Mouse (Mus musculus) embryonic facial prominence, embryonic 10.5 days (tissue): Measurements from ENCODE around the gene Aqp7. TPM values are rescaled to one million over a fixed set of nuclear protein-coding genes. Genes with fewer than 3 reads are reported as not detected.

ENCODE experiments used
- DNase-seq: peaks from one replicate; pipeline ENCODE4 v3.0.0-alpha.2; 2017; ENCODE audit warnings: low spot score
- H3K27ac ChIP-seq: fragments of 300-500 bp; sonication (generic); replicated peaks from 2 replicates; pipeline ENCODE4 v1.5.1; 2016; ENCODE audit warnings: mild to moderate bottlenecking
- H3K27me3 ChIP-seq: fragments of 300-500 bp; sonication (generic); replicated peaks from 2 replicates; pipeline ENCODE4 v1.6.1; 2016; ENCODE audit warnings: low read depth, mild to moderate bottlenecking; ENCODE audit not compliant: poor library complexity, severe bottlenecking
- H3K36me3 ChIP-seq: fragments of 300-500 bp; sonication (generic); replicated peaks from 2 replicates; pipeline ENCODE4 v1.6.1; 2016; ENCODE audit warnings: mild to moderate bottlenecking, moderate library complexity
- H3K4me1 ChIP-seq: fragments of 300-500 bp; sonication (generic); 2 replicates; pipeline ENCODE4 v1.6.1; 2016
- H3K4me3 ChIP-seq: fragments of 300-500 bp; sonication (generic); 2 replicates; pipeline ENCODE4 v1.5.1; 2016; ENCODE audit warnings: mild to moderate bottlenecking, moderate library complexity
- H3K9me3 ChIP-seq: fragments of 300-500 bp; sonication (generic); 2 replicates; pipeline ENCODE4 v1.6.1; 2016; ENCODE audit warnings: mild to moderate bottlenecking
- WGBS: fragments of 180-500 bp; shearing (Covaris S2); methylation state at CpG from one replicate; pipeline ENCODE4 v1.1.7; 2016; 5-methylcytosine and 5-hydroxymethylcytosine counted together
- polyA plus RNA-seq: library from polyadenylated mRNA; unstranded; fragments of >200 nt; fragmentation: Nextera tagmentation; extraction: Ambion mirVana; gene quantifications from 2 replicates; pipeline ENCODE4 v1.2.1, GENCODE M21; 2016

Aqp7 gene
- polyA plus RNA-seq: 0.06 TPM in 1 of 2 replicates, not detected in the other

- H3K4me3 ChIP-seq: no peak within 1 kb of the TSS
- H3K4me1 ChIP-seq: peaks cover 19% of the 10 kb centered on the region
- H3K9me3 ChIP-seq: no peaks in the 10 kb centered on the region
- DNase-seq: peak; percentile 40
- H3K27me3 ChIP-seq: no peaks in the 10 kb centered on the region
- 30% methylated on average over 9 of the region's 9 CpGs for WGBS
- no peaks in the 10 kb centered on the region for H3K36me3 ChIP-seq
- peak within 1 kb of the TSS; percentile 20 for H3K27ac ChIP-seq
Measured at GRCm38 (mm10) chr4:41047524-41048271, at the start of gene Aqp7. Gene Aqp7, minus strand, starts transcription at chr4:41048139.

GRCm38 (mm10) chr4:41097381-41097780 lies 49.4 kb upstream of the Aqp7 start:
- Histone ChIP-seq H3K4me1 (peaks cover 36% of the 10 kb centered on the region), H3K4me3 (peak overlapping the region; percentile 62), H3K27ac (no peak overlapping the region; the same call in 1 of the 2 replicates), H3K36me3 (no peaks in the 10 kb centered on the region), H3K9me3 (no peaks in the 10 kb centered on the region), H3K27me3 (peaks cover 64% of the 10 kb centered on the region)
- DNase-seq: no peak
- 39% methylated on average over 13 of the region's 13 CpGs for WGBS

- WGBS: 74% methylated on average over 5 of the region's 5 CpGs
- DNase-seq: no peak
- no peak overlapping the region for H3K27ac ChIP-seq
- no peaks in the 10 kb centered on the region for H3K9me3 ChIP-seq
- H3K36me3 ChIP-seq: no peaks in the 10 kb centered on the region
- peaks cover 38% of the 10 kb centered on the region for H3K4me1 ChIP-seq
- H3K4me3 ChIP-seq: peak overlapping the region; percentile 62; the same call in 1 of the 2 replicates
- H3K27me3 ChIP-seq: peaks cover 58% of the 10 kb centered on the region
Measured at GRCm38 (mm10) chr4:41096794-41097193, 48.9 kb upstream of the Aqp7 start.

- H3K36me3 ChIP-seq: no peaks in the 10 kb centered on the region
- 0 out of 2 replicates have a peak overlapping the region, but pooled peaks have one; percentile 62 for H3K4me3 ChIP-seq
- peaks cover 42% of the 10 kb centered on the region for H3K4me1 ChIP-seq
- DNase-seq: no peak
- 53% methylated on average over 8 of the region's 8 CpGs for WGBS
- H3K27ac ChIP-seq: no peak overlapping the region
- no peaks in the 10 kb centered on the region for H3K9me3 ChIP-seq
- H3K27me3 ChIP-seq: peaks cover 58% of the 10 kb centered on the region
Measured at GRCm38 (mm10) chr4:41096169-41096568, 48.2 kb upstream of the Aqp7 start.

GRCm38 (mm10) chr4:41094361-41094760 lies 46.4 kb upstream of the Aqp7 start:
- Histone ChIP-seq H3K9me3 (no peaks in the 10 kb centered on the region), H3K27me3 (peaks cover 49% of the 10 kb centered on the region), H3K27ac (no peak overlapping the region), H3K4me3 (no peak overlapping the region), H3K4me1 (peaks cover 49% of the 10 kb centered on the region), H3K36me3 (no peaks in the 10 kb centered on the region)
- WGBS: 84% methylated on average over 9 of the region's 9 CpGs
- DNase-seq: no peak

DNA sequence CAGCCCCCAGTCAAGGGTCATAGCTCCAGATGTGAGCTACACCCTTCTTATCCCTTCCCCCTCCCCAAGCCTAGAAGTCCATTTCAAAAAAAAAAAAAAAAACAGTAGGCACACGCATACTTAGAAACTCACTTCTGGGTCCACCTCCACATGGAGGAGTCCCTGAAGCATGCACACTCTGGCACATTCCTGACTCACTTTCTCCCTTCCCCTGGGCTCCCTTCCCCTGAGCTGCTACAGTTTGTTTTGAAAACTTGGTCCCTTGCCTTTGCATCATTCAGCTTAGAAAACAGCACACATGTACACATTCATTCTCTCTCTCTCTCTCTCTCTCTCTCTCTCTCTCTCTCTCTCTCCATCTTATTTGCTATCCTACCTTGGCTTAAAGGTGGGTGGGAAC lies 45.0 kb upstream of the Aqp7 start:
- no peak overlapping the region for H3K4me3 ChIP-seq
- 88% methylated on average over 1 of the region's 1 CpGs for WGBS
- peaks cover 35% of the 10 kb centered on the region for H3K27me3 ChIP-seq
- no peak overlapping the region for H3K27ac ChIP-seq
- peaks cover 40% of the 10 kb centered on the region for H3K4me1 ChIP-seq
- H3K36me3 ChIP-seq: no peaks in the 10 kb centered on the region
- no peak for DNase-seq
- H3K9me3 ChIP-seq: no peaks in the 10 kb centered on the region

- 57% methylated on average over 3 of the region's 3 CpGs for WGBS
- DNase-seq: no peak
- no peaks in the 10 kb centered on the region for H3K36me3 ChIP-seq
- no peaks in the 10 kb centered on the region for H3K9me3 ChIP-seq
- H3K4me3 ChIP-seq: no peak overlapping the region
- peaks cover 20% of the 10 kb centered on the region for H3K27me3 ChIP-seq
- peaks cover 25% of the 10 kb centered on the region for H3K4me1 ChIP-seq
- no peak overlapping the region for H3K27ac ChIP-seq
Measured at GRCm38 (mm10) chr4:41091391-41091790, 43.5 kb upstream of the Aqp7 start.

DNA sequence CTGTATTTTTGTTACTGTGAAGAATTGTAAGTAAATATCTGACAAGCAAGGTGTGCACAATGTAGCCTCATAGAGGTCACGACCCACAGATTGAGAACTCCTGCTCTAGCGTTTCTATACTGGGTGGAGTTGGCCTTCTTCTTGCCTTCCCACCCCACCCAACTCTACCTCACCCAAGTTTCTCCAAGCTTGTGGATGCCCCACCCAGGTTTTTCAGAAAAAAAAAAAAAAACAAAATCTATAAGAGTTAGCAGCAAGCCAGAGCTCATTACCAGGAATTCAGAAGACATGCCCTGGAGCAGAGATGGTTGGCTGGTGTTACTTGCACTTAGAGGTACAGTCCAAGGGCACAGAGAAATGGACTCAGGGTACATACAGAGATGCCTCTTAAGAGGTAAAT lies 41.8 kb upstream of the Aqp7 start:
- Histone ChIP-seq H3K27ac (0 out of 2 replicates have a peak overlapping the region, but pooled peaks have one; percentile 1), H3K4me3 (no peak overlapping the region), H3K4me1 (peaks cover 15% of the 10 kb centered on the region), H3K36me3 (no peaks in the 10 kb centered on the region), H3K9me3 (no peaks in the 10 kb centered on the region), H3K27me3 (0 out of 2 replicates have a peak, but pooled peaks cover 5% of the 10 kb centered on the region)
- DNase-seq: no peak
- 67% methylated on average over 2 of the region's 2 CpGs for WGBS

GRCm38 (mm10) chr4:41089189-41089588 lies 41.2 kb upstream of the Aqp7 start:
- H3K27ac ChIP-seq: no peak overlapping the region
- H3K36me3 ChIP-seq: no peaks in the 10 kb centered on the region
- no peaks in the 10 kb centered on the region for H3K27me3 ChIP-seq
- H3K9me3 ChIP-seq: no peaks in the 10 kb centered on the region
- H3K4me3 ChIP-seq: no peak overlapping the region
- peaks cover 15% of the 10 kb centered on the region for H3K4me1 ChIP-seq
- 85% methylated on average over 4 of the region's 4 CpGs for WGBS
- DNase-seq: no peak

DNA sequence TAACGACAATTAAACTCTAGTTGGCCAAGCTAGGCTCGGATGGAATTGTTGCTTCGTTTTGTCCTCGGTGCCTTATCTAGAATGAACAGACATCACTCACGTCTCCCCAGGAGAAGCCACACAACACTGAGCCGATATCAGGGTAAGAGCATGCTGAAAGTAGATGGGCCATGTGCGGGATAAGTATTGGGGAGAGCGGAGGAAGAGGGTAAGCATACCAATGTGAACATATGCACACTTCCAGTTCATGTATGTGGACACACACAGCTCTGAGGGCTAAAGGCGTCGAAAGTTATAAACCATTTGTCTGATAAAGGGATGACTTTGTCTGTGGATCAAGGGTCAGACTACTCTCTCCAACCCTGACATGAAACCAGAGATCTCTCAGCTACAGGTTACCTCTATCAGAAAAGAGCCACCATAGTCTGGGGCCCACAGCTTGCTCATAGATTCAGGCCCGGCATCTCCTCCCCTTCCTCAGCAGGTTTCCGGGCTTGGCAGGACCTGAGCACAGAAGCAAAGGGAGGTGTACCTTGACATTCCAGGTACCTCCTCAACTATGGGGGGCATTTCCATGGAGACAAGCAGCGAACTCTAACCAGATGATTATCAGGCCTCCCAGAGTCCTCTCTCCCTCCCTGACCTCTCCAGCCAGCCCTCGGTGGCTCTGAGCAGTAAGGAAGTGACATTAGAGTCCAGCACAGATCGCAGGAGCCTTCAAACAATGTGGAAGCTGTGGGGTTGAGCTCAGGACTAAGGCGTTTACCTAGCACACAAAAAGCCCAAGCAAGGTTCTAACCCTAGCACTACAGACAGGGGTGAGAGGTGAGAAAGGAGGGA lies 39.7 kb upstream of the Aqp7 start:
- no peak overlapping the region for H3K27ac ChIP-seq
- no peak for DNase-seq
- WGBS: 87% methylated on average over 16 of the region's 16 CpGs
- H3K36me3 ChIP-seq: no peaks in the 10 kb centered on the region
- H3K27me3 ChIP-seq: no peaks in the 10 kb centered on the region
- no peaks in the 10 kb centered on the region for H3K9me3 ChIP-seq
- H3K4me1 ChIP-seq: peaks cover 15% of the 10 kb centered on the region
- H3K4me3 ChIP-seq: no peak overlapping the region

- H3K27me3 ChIP-seq: no peaks in the 10 kb centered on the region
- no peak for DNase-seq
- H3K27ac ChIP-seq: no peak overlapping the region
- H3K9me3 ChIP-seq: no peaks in the 10 kb centered on the region
- H3K36me3 ChIP-seq: no peaks in the 10 kb centered on the region
- H3K4me1 ChIP-seq: peaks cover 15% of the 10 kb centered on the region
- H3K4me3 ChIP-seq: no peak overlapping the region
- WGBS: 81% methylated on average over 9 of the region's 9 CpGs
Measured at GRCm38 (mm10) chr4:41086947-41087346, 39.0 kb upstream of the Aqp7 start.

DNA sequence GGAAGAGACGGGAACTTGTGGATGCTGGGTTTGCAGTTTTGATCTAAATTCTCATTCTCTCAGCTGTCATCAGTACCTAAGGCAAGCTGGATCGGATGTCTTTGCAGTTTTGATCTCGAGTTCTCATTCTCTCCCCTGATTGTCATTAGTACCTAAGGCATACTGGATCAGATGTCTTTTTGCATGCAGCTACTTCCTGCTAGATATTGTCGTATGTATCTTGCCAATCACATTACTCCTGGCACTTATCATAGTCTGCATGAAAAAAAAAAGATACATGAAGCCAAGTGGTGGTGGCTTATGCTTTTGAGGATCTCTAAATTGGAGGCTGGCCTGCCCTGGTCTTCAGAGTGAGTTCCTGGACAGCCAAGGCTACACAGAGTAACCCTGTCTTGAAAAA lies 36.9 kb upstream of the Aqp7 start:
- WGBS: 84% methylated on average over 4 of the region's 4 CpGs
- Histone ChIP-seq H3K36me3 (no peaks in the 10 kb centered on the region), H3K4me3 (no peak overlapping the region), H3K27me3 (no peaks in the 10 kb centered on the region), H3K27ac (no peak overlapping the region), H3K4me1 (peaks cover under 1% of the 10 kb centered on the region; the same call in 1 of the 2 replicates), H3K9me3 (no peaks in the 10 kb centered on the region)
- no peak for DNase-seq
